Mouse (Mus musculus): ENCODE results near the gene Tdrkh. TPM values are rescaled to one million over a fixed set of nuclear protein-coding genes. Genes with fewer than 3 reads are reported as not detected.
A peak's percentile ranks its signal among the peaks of the same experiment; 100 is the strongest.

The Tdrkh gene
- 67.2 and 67.8 TPM in 2 replicates for polyA plus RNA-seq (2016; fragmentation: Nextera tagmentation; extraction: Ambion mirVana)

DNA sequence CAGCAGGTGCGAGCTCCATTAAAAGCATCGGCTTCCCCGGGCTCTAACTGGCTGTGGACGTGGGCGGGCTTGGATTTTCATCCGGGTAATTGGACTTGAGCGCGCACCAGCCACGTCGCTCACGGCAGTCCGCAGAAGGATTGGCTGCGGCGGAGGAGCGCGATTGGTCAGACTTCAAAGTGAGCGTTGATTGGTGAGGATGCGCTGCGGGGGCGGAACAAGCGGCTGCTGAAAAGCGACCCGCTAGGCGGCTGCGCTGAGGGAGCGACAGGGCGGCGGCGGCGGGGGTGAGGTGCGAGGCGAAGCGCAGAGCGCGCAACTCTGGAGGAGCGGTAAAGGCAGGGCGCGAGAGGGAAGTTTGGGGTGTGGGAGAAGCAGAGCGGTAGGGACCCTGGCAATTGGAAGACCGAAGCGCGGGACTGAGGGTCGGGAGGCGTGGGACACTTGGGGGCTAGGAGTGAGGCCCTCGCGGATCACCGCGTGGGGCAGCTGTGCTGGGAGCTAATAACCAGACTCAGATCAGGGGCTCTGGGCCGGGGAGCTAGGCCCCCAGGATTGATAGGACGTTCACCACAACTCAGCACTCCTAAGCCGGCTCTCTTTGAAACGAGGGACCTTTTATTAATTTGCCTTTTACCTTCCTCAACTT lies at the start of gene Tdrkh:
TSS of gene Tdrkh (plus strand) at position 243 of the 649 bp plus-strand sequence.
- peak within 1 kb of the TSS; percentile 69 for H3K9ac ChIP-seq
- H3K4me1 ChIP-seq: peaks cover 19% of the 10 kb centered on the region
- no peaks in the 10 kb centered on the region for H3K9me3 ChIP-seq
- H3K4me2 ChIP-seq: peak within 1 kb of the TSS; percentile 92
- no peaks in the 10 kb centered on the region for H3K36me3 ChIP-seq (replicated peaks)
- H3K4me3 ChIP-seq (replicated peaks): peak within 1 kb of the TSS; percentile 58
- WGBS: 6% methylated on average over 52 of the region's 52 CpGs
- H3K27me3 ChIP-seq: no peaks in the 10 kb centered on the region
- peak within 1 kb of the TSS; percentile 83 for H3K27ac ChIP-seq
- ATAC-seq (ENCODE audit: low FRiP score): peak; percentile 99

DNA sequence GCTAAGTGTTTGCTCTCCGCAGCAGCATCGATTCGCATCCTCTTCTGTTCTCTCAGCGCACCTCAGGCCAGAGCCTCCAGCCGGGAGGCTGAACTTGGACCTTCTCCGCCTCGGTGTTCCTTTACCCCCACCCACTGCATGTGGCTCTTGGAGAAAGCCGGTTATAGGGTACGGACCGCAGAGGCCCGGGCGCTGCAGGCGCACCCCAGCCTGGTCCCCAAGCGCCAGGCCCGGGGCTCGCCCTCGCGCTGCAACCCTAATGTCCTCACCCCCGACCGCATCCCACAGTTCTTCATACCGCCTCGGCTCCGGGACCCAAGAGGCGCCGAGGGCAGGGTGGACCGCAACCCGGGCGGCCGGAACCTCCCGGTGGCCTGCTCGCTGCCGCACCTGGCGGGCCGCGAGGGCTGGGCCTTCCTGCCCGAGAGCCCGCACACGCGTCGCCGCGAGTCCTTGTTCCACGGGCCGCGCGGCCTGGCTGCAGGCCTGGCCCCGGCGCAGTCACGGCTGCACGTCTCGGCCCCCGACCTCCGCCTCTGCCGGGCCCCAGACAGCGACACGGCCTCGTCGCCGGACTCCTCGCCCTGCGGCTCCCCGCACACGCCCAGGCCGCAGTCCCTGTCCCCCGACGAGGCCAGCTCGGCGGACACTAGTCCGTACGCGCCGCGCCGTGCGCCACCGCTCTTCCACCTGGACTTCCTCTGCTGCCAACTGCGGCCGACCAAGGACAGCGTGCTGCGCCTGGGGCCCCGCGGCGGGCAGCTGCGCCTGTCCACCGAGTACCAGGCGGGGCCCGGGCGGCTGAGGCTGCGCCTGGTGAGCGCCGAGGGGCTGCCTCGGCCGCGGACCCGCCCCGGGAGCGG lies 49.6 kb upstream of the Tdrkh start:
- peak overlapping the region; percentile 59 for H3K4me3 ChIP-seq (replicated peaks)
- H3K4me2 ChIP-seq: peak overlapping the region; percentile 89
- peaks cover 15% of the 10 kb centered on the region for H3K4me1 ChIP-seq
- H3K9me3 ChIP-seq: 0 out of 2 replicates have a peak, but pooled peaks cover 3% of the 10 kb centered on the region
- 0 out of 2 replicates have a peak overlapping the region, but pooled peaks have one; percentile 31 for H3K27ac ChIP-seq
- H3K36me3 ChIP-seq (replicated peaks): no peaks in the 10 kb centered on the region
- peak; percentile 80 for ATAC-seq (ENCODE audit: low FRiP score)
- peak overlapping the region; percentile 76 for H3K9ac ChIP-seq
- peaks cover 50% of the 10 kb centered on the region for H3K27me3 ChIP-seq
- WGBS: 6% methylated on average over 91 of the region's 97 CpGs

DNA sequence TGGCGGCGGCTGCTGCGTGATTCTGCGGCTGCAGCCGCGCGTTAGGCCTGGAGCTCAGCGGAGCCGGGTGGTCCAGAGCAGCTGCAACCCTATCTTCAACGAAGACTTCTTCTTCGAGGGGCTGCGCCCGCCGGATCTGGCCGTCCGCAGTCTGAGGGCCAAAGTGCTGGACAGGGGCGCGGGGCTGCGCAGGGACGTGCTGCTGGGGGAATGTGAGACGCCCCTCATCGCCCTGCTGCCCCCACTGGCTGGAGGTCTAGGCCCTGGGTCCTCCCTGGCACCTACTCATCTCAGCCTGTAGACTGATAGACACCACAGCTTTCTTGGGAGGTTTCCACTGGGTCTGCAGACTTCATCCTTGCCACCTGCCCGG lies 48.9 kb upstream of the Tdrkh start:
- Histone ChIP-seq H3K27ac (0 out of 2 replicates have a peak overlapping the region, but pooled peaks have one; percentile 31), H3K9me3 (0 out of 2 replicates have a peak, but pooled peaks cover 3% of the 10 kb centered on the region), H3K27me3 (peaks cover 50% of the 10 kb centered on the region), H3K4me3 (replicated peaks) (peak overlapping the region; percentile 59), H3K9ac (peak overlapping the region; percentile 76), H3K4me2 (peak overlapping the region; percentile 89), H3K36me3 (replicated peaks) (no peaks in the 10 kb centered on the region), H3K4me1 (peaks cover 15% of the 10 kb centered on the region)
- no peak; the same call in 1 of the 2 replicates for ATAC-seq (ENCODE audit: low FRiP score)
- WGBS: 5% methylated on average over 23 of the region's 23 CpGs

DNA sequence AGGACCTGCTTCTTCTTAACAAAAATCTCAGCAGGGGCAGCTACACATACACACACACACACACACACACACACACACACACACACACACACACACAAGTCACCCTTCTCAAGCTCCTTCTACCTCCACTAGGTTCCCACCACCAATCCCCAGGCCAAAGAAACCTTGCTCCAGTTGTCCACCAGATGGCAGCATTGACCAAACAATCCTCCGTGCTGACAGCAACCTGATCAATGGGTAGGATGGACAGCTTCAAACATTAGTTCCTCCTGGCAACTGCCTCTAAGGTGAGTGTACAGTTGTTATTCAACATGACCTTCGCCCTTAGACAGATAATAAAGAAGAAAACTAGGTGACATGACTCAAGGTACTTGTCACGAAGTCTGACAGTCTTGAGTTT lies 46.3 kb upstream of the Tdrkh start:
- H3K4me2 ChIP-seq: no peak overlapping the region
- H3K27me3 ChIP-seq: peaks cover 48% of the 10 kb centered on the region
- 21% methylated on average over 3 of the region's 3 CpGs for WGBS
- no peak overlapping the region for H3K4me3 ChIP-seq (replicated peaks)
- no peak overlapping the region for H3K9ac ChIP-seq
- H3K36me3 ChIP-seq (replicated peaks): no peaks in the 10 kb centered on the region
- H3K27ac ChIP-seq: no peak overlapping the region
- H3K4me1 ChIP-seq: peaks cover 19% of the 10 kb centered on the region
- peak; percentile 51 for ATAC-seq (ENCODE audit: low FRiP score)
- 0 out of 2 replicates have a peak, but pooled peaks cover 3% of the 10 kb centered on the region for H3K9me3 ChIP-seq

GRCm38 (mm10) chr3:94367511-94367910 lies 45.6 kb upstream of the Tdrkh start:
- Histone ChIP-seq H3K4me2 (no peak overlapping the region), H3K9ac (no peak overlapping the region), H3K4me3 (replicated peaks) (no peak overlapping the region), H3K4me1 (peaks cover 22% of the 10 kb centered on the region), H3K27me3 (peaks cover 41% of the 10 kb centered on the region), H3K9me3 (0 out of 2 replicates have a peak, but pooled peaks cover 3% of the 10 kb centered on the region), H3K27ac (no peak overlapping the region), H3K36me3 (replicated peaks) (no peaks in the 10 kb centered on the region)
- 83% methylated on average over 6 of the region's 6 CpGs for WGBS
- ATAC-seq (ENCODE audit: low FRiP score): no peak

DNA sequence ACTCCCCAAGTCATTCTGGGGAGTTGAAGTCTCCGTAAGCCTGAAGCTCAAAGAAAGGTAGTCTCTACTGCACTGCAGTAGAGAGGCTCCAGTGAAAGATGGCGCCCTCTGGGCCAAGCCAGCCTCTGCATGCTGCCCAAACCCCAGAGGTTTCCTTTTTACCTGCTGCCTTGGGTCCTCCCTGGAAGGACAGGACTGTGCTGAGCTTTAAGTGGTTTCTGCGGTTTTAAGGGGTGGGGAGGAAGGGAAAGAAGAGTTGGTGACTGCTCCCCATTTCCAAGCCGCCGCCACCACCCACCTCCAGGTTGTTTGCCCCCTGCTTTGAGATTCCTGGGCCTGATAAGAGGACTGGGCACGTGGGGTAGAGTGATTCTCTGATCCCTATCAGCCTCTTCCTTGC lies 44.4 kb upstream of the Tdrkh start:
- H3K9ac ChIP-seq: no peak overlapping the region
- no peaks in the 10 kb centered on the region for H3K36me3 ChIP-seq (replicated peaks)

GRCm38 (mm10) chr3:94369709-94370108 lies 43.4 kb upstream of the Tdrkh start:
- no peak overlapping the region for H3K4me2 ChIP-seq
- no peak overlapping the region for H3K9ac ChIP-seq
- ATAC-seq (ENCODE audit: low FRiP score): no peak
- no peak overlapping the region for H3K27ac ChIP-seq
- H3K27me3 ChIP-seq: peaks cover 26% of the 10 kb centered on the region
- peaks cover 28% of the 10 kb centered on the region for H3K4me1 ChIP-seq
- no peak overlapping the region for H3K4me3 ChIP-seq (replicated peaks)
- H3K36me3 ChIP-seq (replicated peaks): no peaks in the 10 kb centered on the region
- 82% methylated on average over 2 of the region's 2 CpGs for WGBS
- 0 out of 2 replicates have a peak, but pooled peaks cover 3% of the 10 kb centered on the region for H3K9me3 ChIP-seq

More for the DNA sequence above, 44.4 kb upstream of the Tdrkh start:
- Histone ChIP-seq H3K4me2 (no peak overlapping the region), H3K27me3 (peaks cover 29% of the 10 kb centered on the region), H3K9me3 (0 out of 2 replicates have a peak, but pooled peaks cover 3% of the 10 kb centered on the region), H3K27ac (no peak overlapping the region), H3K4me3 (replicated peaks) (no peak overlapping the region), H3K4me1 (peaks cover 28% of the 10 kb centered on the region)
- 66% methylated on average over 6 of the region's 6 CpGs for WGBS
- ATAC-seq (ENCODE audit: low FRiP score): no peak

- peaks cover 21% of the 10 kb centered on the region; the same call in 1 of the 2 replicates for H3K27me3 ChIP-seq
- H3K4me2 ChIP-seq: peak overlapping the region; percentile 39
- no peaks in the 10 kb centered on the region for H3K9me3 ChIP-seq
- no peak for ATAC-seq (ENCODE audit: low FRiP score)
- 0 out of 2 replicates have a peak overlapping the region, but pooled peaks have one; percentile 4 for H3K9ac ChIP-seq
- no peaks in the 10 kb centered on the region for H3K36me3 ChIP-seq (replicated peaks)
- no peak overlapping the region for H3K4me3 ChIP-seq (replicated peaks)
- H3K27ac ChIP-seq: no peak overlapping the region
- WGBS: 4% methylated on average over 11 of the region's 11 CpGs
- peaks cover 28% of the 10 kb centered on the region for H3K4me1 ChIP-seq
These were observed 41.4 kb upstream of the Tdrkh start for GRCm38 (mm10) chr3:94371637-94372036.

DNA sequence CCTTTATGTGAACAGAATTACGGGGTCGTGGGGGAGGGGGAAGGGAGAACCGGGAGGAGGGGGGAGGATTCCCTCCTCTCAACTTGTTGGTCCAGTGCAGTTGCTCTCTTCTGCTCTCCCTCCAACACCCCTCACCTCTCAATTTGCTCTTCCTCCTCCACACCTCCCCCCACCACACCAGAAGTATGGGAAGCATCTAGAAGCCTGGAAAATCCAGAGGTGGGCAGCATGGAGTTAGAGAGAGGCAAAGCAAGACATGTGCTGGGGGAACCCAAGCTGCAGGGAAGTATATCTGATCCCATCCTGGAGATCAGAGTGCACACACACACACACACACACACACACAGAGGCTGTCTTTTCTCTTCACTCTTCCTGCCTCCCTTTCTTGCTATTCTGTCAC lies 41.0 kb upstream of the Tdrkh start:
- Histone ChIP-seq H3K27ac (no peak overlapping the region), H3K9me3 (no peaks in the 10 kb centered on the region), H3K4me1 (peaks cover 28% of the 10 kb centered on the region), H3K27me3 (peaks cover 24% of the 10 kb centered on the region; the same call in 1 of the 2 replicates), H3K9ac (0 out of 2 replicates have a peak overlapping the region, but pooled peaks have one; percentile 4), H3K4me2 (peak overlapping the region; percentile 39), H3K4me3 (replicated peaks) (no peak overlapping the region), H3K36me3 (replicated peaks) (no peaks in the 10 kb centered on the region)
- WGBS: 2% methylated on average over 3 of the region's 3 CpGs
- ATAC-seq (ENCODE audit: low FRiP score): no peak

DNA sequence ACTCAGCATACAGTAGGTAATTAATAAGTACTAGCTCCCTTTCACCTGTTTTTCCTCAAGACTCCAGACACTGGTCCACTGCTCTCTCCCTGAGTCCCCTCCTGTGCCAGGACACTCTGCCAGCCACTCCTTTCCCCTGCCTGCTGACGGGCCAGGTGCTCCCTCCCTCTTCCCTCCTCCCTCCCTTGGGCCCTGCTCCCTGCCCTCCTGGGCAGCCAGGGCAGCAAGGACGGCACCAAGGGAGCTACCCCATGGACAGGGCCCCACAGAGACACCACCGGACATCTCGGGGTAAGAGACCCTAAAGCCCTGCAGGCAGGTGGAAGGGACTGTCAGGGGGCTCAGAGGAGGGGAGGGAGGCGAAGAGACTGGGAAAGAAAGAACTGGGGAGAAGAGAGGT lies 40.4 kb upstream of the Tdrkh start, which contains the start of gene Rorc:
TSS of gene Rorc (plus strand) at position 154 of the 400 bp plus-strand sequence.
- Histone ChIP-seq H3K4me3 (replicated peaks) (peak within 1 kb of the TSS; percentile 20), H3K27ac (peak within 1 kb of the TSS; percentile 9; the same call in 1 of the 2 replicates), H3K9ac (peak within 1 kb of the TSS; percentile 38), H3K4me1 (peaks cover 28% of the 10 kb centered on the region), H3K4me2 (peak within 1 kb of the TSS; percentile 51), H3K27me3 (peaks cover 28% of the 10 kb centered on the region; the same call in 1 of the 2 replicates), H3K9me3 (no peaks in the 10 kb centered on the region), H3K36me3 (replicated peaks) (no peaks in the 10 kb centered on the region)
- WGBS: 11% methylated on average over 5 of the region's 5 CpGs
- ATAC-seq (ENCODE audit: low FRiP score): no peak

- peaks cover 28% of the 10 kb centered on the region for H3K4me1 ChIP-seq
- H3K9me3 ChIP-seq: no peaks in the 10 kb centered on the region
- H3K4me3 ChIP-seq (replicated peaks): peak overlapping the region; percentile 20
- H3K27me3 ChIP-seq: peaks cover 28% of the 10 kb centered on the region; the same call in 1 of the 2 replicates
- 5% methylated on average over 10 of the region's 10 CpGs for WGBS
- no peaks in the 10 kb centered on the region for H3K36me3 ChIP-seq (replicated peaks)
- H3K4me2 ChIP-seq: peak overlapping the region; percentile 51
- peak; percentile 51 for ATAC-seq (ENCODE audit: low FRiP score)
- H3K9ac ChIP-seq: peak overlapping the region; percentile 38
- H3K27ac ChIP-seq: peak overlapping the region; percentile 9; the same call in 1 of the 2 replicates
These were observed 40.0 kb upstream of the Tdrkh start for GRCm38 (mm10) chr3:94373090-94373489.

GRCm38 (mm10) chr3:94373597-94374011 lies 39.5 kb upstream of the Tdrkh start:
- Histone ChIP-seq H3K4me3 (replicated peaks) (peak overlapping the region; percentile 20), H3K27ac (peak overlapping the region; percentile 9; the same call in 1 of the 2 replicates), H3K27me3 (peaks cover 28% of the 10 kb centered on the region; the same call in 1 of the 2 replicates), H3K4me1 (peaks cover 28% of the 10 kb centered on the region), H3K4me2 (peak overlapping the region; percentile 51), H3K9me3 (no peaks in the 10 kb centered on the region), H3K36me3 (replicated peaks) (no peaks in the 10 kb centered on the region), H3K9ac (peak overlapping the region; percentile 38; the same call in 1 of the 2 replicates)
- WGBS: 1% methylated on average over 5 of the region's 5 CpGs
- peak; percentile 51 for ATAC-seq (ENCODE audit: low FRiP score)
